Mouse (Mus musculus): Measurements from ENCODE around the gene Rgs5. TPM values are rescaled to one million over a fixed set of nuclear protein-coding genes. Genes with fewer than 3 reads are reported as not detected.

The Rgs5 gene
- 88.8 TPM for polyA plus RNA-seq (2015; fragmentation: Illumina TruSeq; extraction: RNeasy Lipid Tissue Mini Kit (QIAGEN cat#74804); ENCODE audit: low read depth, low replicate concordance)

GRCm38 (mm10) chr1:169655256-169655655 is at the start of gene Rgs5:
Gene Rgs5 (plus strand): TSS chr1:169655501.

Other genes starting within 250 kb of the Rgs5 start
- gene Nuf2, start 124.0 kb upstream of the Rgs5 start, polyA plus RNA-seq (2015; fragmentation: Illumina TruSeq; extraction: RNeasy Lipid Tissue Mini Kit (QIAGEN cat#74804); ENCODE audit: low read depth, low replicate concordance) = 3.6 TPM
- 597 TPM for gene Rgs4, start 92.1 kb downstream of the Rgs5 start, polyA plus RNA-seq (2015; fragmentation: Illumina TruSeq; extraction: RNeasy Lipid Tissue Mini Kit (QIAGEN cat#74804); ENCODE audit: low read depth, low replicate concordance)